Mouse (Mus musculus) thymus, postnatal 0 days (tissue): ENCODE measurements at regions not wholly inside any gene's neighbourhood (a gene's known extent, or its start where the extent isn't known, plus 50 kb on each side); places are given as distances from the start of the nearest gene placed in this dataset.

Source experiments
- DNase-seq: peaks from one replicate; pipeline ENCODE4 v3.0.0-alpha.2; 2015; ENCODE audit warnings: low spot score

- no peak for DNase-seq
Measured at GRCm38 (mm10) chr17:43214038-43214437, 56.1 kb upstream of the Adgrf1 start.

GRCm38 (mm10) chr17:43219636-43220035, 50.5 kb upstream of the Adgrf1 start:
- no peak for DNase-seq
